In genomic region chr3:41589246-41589914, GRCm38 (mm10) we compare ENCODE assay signal across 14 mouse cellular contexts. TPM values are rescaled to one million over a fixed set of nuclear protein-coding genes. Genes with fewer than 3 reads are reported as not detected.
DNase-seq lines count a peak whose midpoint lies in the region; ATAC-seq and TF ChIP-seq lines count a peak whose summit lies in the region.
"Had no signal": no experiment of that assay in that cellular context is flagged by ENCODE, and none has a peak within 500 bp of the region (broad histone marks: within the 10 kb centered on the region; RNA-seq: fewer than 3 reads in every experiment).

No protein-coding gene starts in this region.

- intact Hi-C loops in left cerebral cortex, postnatal 10 days (cut with DNase I) = no loop called here

- TF ChIP-seq CTCF in lung, embryonic 14.5 days (IDR thresholded peaks at IDR 0.05; ENCODE audit: low read depth) = no peak
- TF ChIP-seq CTCF in lung, adult 2 months (IDR thresholded peaks at IDR 0.05; ENCODE audit: insufficient read depth, low read length) = no peak
- no peak for TF ChIP-seq CTCF in brain, embryonic 14.5 days (IDR thresholded peaks at IDR 0.05; ENCODE audit: borderline replicate concordance, extremely low read depth, insufficient read depth, insufficient read length)

- no peak overlapping the region for H3K4me3 ChIP-seq in hindbrain, embryonic 14.5 days (replicated peaks; ENCODE audit: low read length)
- no peak overlapping the region for H3K4me3 ChIP-seq in hindbrain, embryonic 13.5 days
- no peak overlapping the region for H3K4me3 ChIP-seq in lung, embryonic 14.5 days (ENCODE audit: low read depth, low read length)
- H3K4me3 ChIP-seq in lung, adult 2 months (replicated peaks; ENCODE audit: extremely low read depth, low read depth, low read length) = no peak overlapping the region
- no peak overlapping the region for H3K4me3 ChIP-seq in myocyte
- H3K4me3 ChIP-seq: embryonic facial prominence, embryonic 12.5 days; forebrain, embryonic 13.5 days; layer of hippocampus, adult 2 months had no signal

- H3K9me3 ChIP-seq in hindbrain, embryonic 14.5 days (ENCODE audit: control insufficient read depth, low read length) = no peaks in the 10 kb centered on the region
- no peaks in the 10 kb centered on the region for H3K9me3 ChIP-seq in hindbrain, embryonic 13.5 days
- H3K9me3 ChIP-seq in lung, embryonic 14.5 days (ENCODE audit: low read depth, low read length) = no peaks in the 10 kb centered on the region
- H3K9me3 ChIP-seq: embryonic facial prominence, embryonic 12.5 days; forebrain, embryonic 13.5 days had no signal

- peaks cover 42% of the 10 kb centered on the region for H3K79me2 ChIP-seq in myocyte (ENCODE audit: control insufficient read depth, insufficient read depth)

- TF ChIP-seq POLR2A in lung, adult 2 months (IDR thresholded peaks at IDR 0.05; ENCODE audit: borderline replicate concordance, extremely low read depth, low read depth, low read length) = no peak
- TF ChIP-seq POLR2A in brain, embryonic 14.5 days (IDR thresholded peaks at IDR 0.05; ENCODE audit: borderline replicate concordance, extremely low read depth, insufficient read depth, insufficient read length, poor library complexity, severe bottlenecking) = no peak
- TF ChIP-seq POLR2A in myocyte (IDR thresholded peaks at IDR 0.05; ENCODE audit: insufficient read length, low read depth) = no peak

- WGBS in hindbrain, embryonic 14.5 days = 78% methylated on average over 19 of the region's 19 CpGs
- WGBS in hindbrain, embryonic 13.5 days = 83% methylated on average over 19 of the region's 19 CpGs
- 67% methylated on average over 19 of the region's 19 CpGs for WGBS in lung, embryonic 14.5 days
- WGBS in lung, adult 2 months = 79% methylated on average over 19 of the region's 19 CpGs

- no peak overlapping the region for H3K27ac ChIP-seq in hindbrain, embryonic 14.5 days
- no peak overlapping the region for H3K27ac ChIP-seq in hindbrain, embryonic 13.5 days
- H3K27ac ChIP-seq in lung, embryonic 14.5 days (ENCODE audit: low read depth) = no peak overlapping the region
- H3K27ac ChIP-seq: embryonic facial prominence, embryonic 12.5 days; forebrain, embryonic 13.5 days; layer of hippocampus, adult 2 months had no signal

- ATAC-seq in hindbrain, embryonic 14.5 days (ENCODE audit: low FRiP score) = no peak
- no peak for ATAC-seq in hindbrain, embryonic 13.5 days (ENCODE audit: low FRiP score)
- ATAC-seq in lung, embryonic 14.5 days (ENCODE audit: insufficient read depth) = no peak
- ATAC-seq: CD4-positive, CD25-positive, alpha-beta regulatory T cell, adult 4 months; forebrain, embryonic 13.5 days; Patski had no signal

- H3K27me3 ChIP-seq in hindbrain, embryonic 14.5 days (ENCODE audit: control insufficient read depth, insufficient read depth, low read length) = no peaks in the 10 kb centered on the region
- H3K27me3 ChIP-seq in hindbrain, embryonic 13.5 days = no peaks in the 10 kb centered on the region
- H3K27me3 ChIP-seq in lung, embryonic 14.5 days (ENCODE audit: insufficient read depth, low read length) = no peaks in the 10 kb centered on the region
- no peaks in the 10 kb centered on the region for H3K27me3 ChIP-seq in myocyte (ENCODE audit: control insufficient read depth, insufficient read depth, insufficient read length)
- H3K27me3 ChIP-seq: embryonic facial prominence, embryonic 12.5 days; forebrain, embryonic 13.5 days; Patski had no signal

- no peak overlapping the region for H3K4me2 ChIP-seq in hindbrain, embryonic 14.5 days (replicated peaks)
- no peak overlapping the region for H3K4me2 ChIP-seq in hindbrain, embryonic 13.5 days
- H3K4me2 ChIP-seq in lung, embryonic 14.5 days = no peak overlapping the region
- H3K4me2 ChIP-seq in myocyte (ENCODE audit: low read depth) = no peak overlapping the region
- H3K4me2 ChIP-seq: embryonic facial prominence, embryonic 12.5 days; forebrain, embryonic 13.5 days had no signal

- no peak overlapping the region for H3ac ChIP-seq in myocyte (ENCODE audit: control insufficient read depth, insufficient read length)

- no peak overlapping the region for H3K9ac ChIP-seq in hindbrain, embryonic 14.5 days
- no peak overlapping the region for H3K9ac ChIP-seq in hindbrain, embryonic 13.5 days
- H3K9ac ChIP-seq in lung, embryonic 14.5 days = no peak overlapping the region
- H3K9ac ChIP-seq: embryonic facial prominence, embryonic 12.5 days; forebrain, embryonic 13.5 days had no signal

- peaks cover 26% of the 10 kb centered on the region for H3K36me3 ChIP-seq in hindbrain, embryonic 14.5 days (replicated peaks; ENCODE audit: control insufficient read depth, insufficient read depth)
- H3K36me3 ChIP-seq in hindbrain, embryonic 13.5 days = peaks cover 30% of the 10 kb centered on the region
- peaks cover 8% of the 10 kb centered on the region; the same call in 1 of the 2 replicates for H3K36me3 ChIP-seq in lung, embryonic 14.5 days (ENCODE audit: insufficient read depth)
- peaks cover 9% of the 10 kb centered on the region for H3K36me3 ChIP-seq in myocyte (ENCODE audit: control insufficient read depth, insufficient read depth)

- H3K4me1 ChIP-seq in hindbrain, embryonic 14.5 days (replicated peaks; ENCODE audit: control insufficient read depth, insufficient read depth, low read length) = 0 out of 2 replicates have a peak, but pooled peaks cover 5% of the 10 kb centered on the region
- H3K4me1 ChIP-seq in hindbrain, embryonic 13.5 days (replicated peaks) = 0 out of 2 replicates have a peak, but pooled peaks cover 3% of the 10 kb centered on the region
- H3K4me1 ChIP-seq in lung, embryonic 14.5 days (ENCODE audit: insufficient read depth) = no peaks in the 10 kb centered on the region
- H3K4me1 ChIP-seq in lung, adult 2 months (ENCODE audit: control insufficient read depth, insufficient read depth, low read length) = no peaks in the 10 kb centered on the region

- DNase-seq in hindbrain, embryonic 14.5 days (ENCODE audit: low spot score) = peak; percentile 42
- DNase-seq in lung, embryonic 14.5 days = peak; percentile 52
- no peak for DNase-seq in lung, adult 2 months
- DNase-seq in brain, embryonic 14.5 days (ENCODE audit: low read depth) = peak; percentile 50
- DNase-seq in left cerebral cortex, postnatal 10 days (ENCODE audit: extremely low spot score in 1 of 2, low spot score in 2 of 2) = no peak
- DNase-seq: right cerebral cortex, postnatal 14 days; thymus, postnatal 14 days had no signal

TF ChIP-seq in myocyte, 11 proteins besides CTCF, POLR2A, EP300 and RAD21:
- TF ChIP-seq MYOD1 (IDR thresholded peaks at IDR 0.05; ENCODE audit: control insufficient read depth in 1 of 3, insufficient read length in 2 of 3, low read depth in 2 of 3) (peak in 2 of 3 experiments; percentile 72 to 83), E2F4 (IDR thresholded peaks at IDR 0.05; ENCODE audit: insufficient read depth) (no peak), USF1 (IDR thresholded peaks at IDR 0.05; ENCODE audit: low read depth) (no peak), SRF (IDR thresholded peaks at IDR 0.05; ENCODE audit: control insufficient read depth, insufficient read length, low read depth) (no peak), REST (IDR thresholded peaks at IDR 0.05; ENCODE audit: insufficient read depth, insufficient read length) (no peak), POLR2AphosphoS2 (IDR thresholded peaks at IDR 0.05; ENCODE audit: insufficient read length, low read depth) (no peak), TCF12 (IDR thresholded peaks at IDR 0.05; ENCODE audit: insufficient read depth, poor library complexity, severe bottlenecking) (no peak), CEBPB (IDR thresholded peaks at IDR 0.05; ENCODE audit: insufficient read depth, poor library complexity, severe bottlenecking) (no peak), TCF3 (IDR thresholded peaks at IDR 0.05; ENCODE audit: insufficient read length, low read depth) (no peak), MYOG (IDR thresholded peaks at IDR 0.05; ENCODE audit: control insufficient read depth in 1 of 3, insufficient read depth in 1 of 3, insufficient read length in 2 of 3, low read depth in 2 of 3) (peak in 2 of 3 experiments; percentile 43 to 80), MAX (IDR thresholded peaks at IDR 0.05; ENCODE audit: low read depth) (no peak)

RNA-seq across cellular contexts. Expression of gene Jade1, which starts 33.8 kb away (rescaled TPM):
- 13.3 and 16.6 TPM in 2 replicates for polyA plus RNA-seq in hindbrain, embryonic 14.5 days (2014; fragmentation: Nextera tagmentation; extraction: Ambion mirVana)
- 11.2 and 12.4 TPM in 2 replicates for polyA plus RNA-seq in hindbrain, embryonic 13.5 days (2015; fragmentation: Nextera tagmentation; extraction: Ambion mirVana)
- polyA plus RNA-seq in lung, embryonic 14.5 days (2014; fragmentation: Nextera tagmentation; extraction: Ambion mirVana) = 10.3 and 10.5 TPM in 2 replicates
- 13.2 and 14.3 TPM in 2 replicates for polyA plus RNA-seq in lung, adult 2 months (2012; rRNA removed)
- 12.8 and 12.9 TPM in 2 replicates for polyA plus RNA-seq in brain, embryonic 14.5 days (2012; rRNA removed)
- polyA plus RNA-seq in myocyte (2012; fragmentation: generic; extraction: Trizol) = 8.8 TPM
- total RNA-seq in left cerebral cortex, postnatal 10 days (2021) = 10 to 100 TPM; 23.0 to 25.3 TPM

Comparison
In these comparisons a context has a peak if more than half of its experiments do, and no peak if none do; other contexts are left out.
1. DNase-seq: peak in hindbrain, embryonic 14.5 days (single experiment), lung, embryonic 14.5 days (single experiment) and brain, embryonic 14.5 days (single experiment); none in lung, adult 2 months (single experiment) and left cerebral cortex, postnatal 10 days (0 of 2).